Mouse (Mus musculus) bone marrow macrophage, adult 2 months (primary cell): Measurements from ENCODE around the gene Chd1l. TPM values are rescaled to one million over a fixed set of nuclear protein-coding genes. Genes with fewer than 3 reads are reported as not detected.

Experiments used
- H3K27ac ChIP-seq: 2 replicates; pipeline ENCODE4 v1.5.1; 2012; ENCODE audit warnings: low read depth, low read length; ENCODE audit not compliant: insufficient read depth
- H3K4me1 ChIP-seq: 2 replicates; pipeline ENCODE4 v1.6.1; 2012; ENCODE audit warnings: low read length; ENCODE audit not compliant: control insufficient read depth, insufficient read depth
- H3K4me3 ChIP-seq: 2 replicates; pipeline ENCODE4 v1.5.1; 2012; ENCODE audit warnings: mild to moderate bottlenecking, low read length, moderate library complexity; ENCODE audit not compliant: insufficient read depth
- CTCF ChIP-seq: IDR thresholded peaks from 2 replicates; pipeline ENCODE4 v1.5.1; 2012; ENCODE audit warnings: low read depth, mild to moderate bottlenecking, low read length, moderate library complexity
- POLR2A ChIP-seq: IDR thresholded peaks from 2 replicates; pipeline ENCODE4 v1.6.1; 2012; ENCODE audit warnings: mild to moderate bottlenecking, low read depth, low read length, borderline replicate concordance
- polyA plus RNA-seq: library from polyadenylated mRNA; stranded (reverse); fragments of >200 nt; gene quantifications from 2 replicates; pipeline ENCODE4 v1.2.4, GENCODE M21; 2012; ENCODE audit not compliant: missing spikeins, insufficient read depth, insufficient read length

Gene Chd1l
- polyA plus RNA-seq: 9.7 and 10.6 TPM in 2 replicates

DNA sequence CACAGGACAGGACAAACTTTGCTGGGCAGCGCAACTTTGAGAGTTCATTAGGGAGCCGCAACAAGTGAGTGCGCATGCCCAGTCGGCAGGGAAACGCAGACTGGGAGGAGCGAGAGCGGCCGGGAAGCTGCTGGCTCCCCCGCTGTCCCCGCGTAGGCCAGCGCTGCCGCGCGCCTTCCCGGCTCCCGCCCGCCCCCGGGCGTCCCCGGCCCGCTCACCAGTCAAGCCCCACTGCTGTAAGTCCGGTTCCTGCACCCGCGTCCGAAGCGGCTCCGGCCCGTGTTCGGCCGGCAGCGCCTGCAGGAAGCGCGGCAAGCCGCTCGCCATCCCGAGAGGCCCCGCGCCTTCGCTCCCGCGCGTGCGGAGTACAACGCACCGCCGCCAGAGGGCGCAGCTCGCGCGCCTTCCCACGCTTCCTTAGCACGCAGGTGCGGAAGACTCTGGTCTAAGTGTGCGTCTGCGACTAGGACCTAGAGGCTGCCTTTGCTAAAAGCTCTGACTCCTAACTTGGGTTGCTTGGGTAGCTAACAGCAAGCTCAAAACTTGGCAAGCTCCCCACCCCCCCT is at the start of gene Chd1l:
TSS of gene Chd1l (minus strand) at position 359 of the 566 bp plus-strand sequence.
- peak; percentile 46 for TF ChIP-seq CTCF
- TF ChIP-seq POLR2A: no peak
- H3K4me1 ChIP-seq: peaks cover 3% of the 10 kb centered on the region

DNA sequence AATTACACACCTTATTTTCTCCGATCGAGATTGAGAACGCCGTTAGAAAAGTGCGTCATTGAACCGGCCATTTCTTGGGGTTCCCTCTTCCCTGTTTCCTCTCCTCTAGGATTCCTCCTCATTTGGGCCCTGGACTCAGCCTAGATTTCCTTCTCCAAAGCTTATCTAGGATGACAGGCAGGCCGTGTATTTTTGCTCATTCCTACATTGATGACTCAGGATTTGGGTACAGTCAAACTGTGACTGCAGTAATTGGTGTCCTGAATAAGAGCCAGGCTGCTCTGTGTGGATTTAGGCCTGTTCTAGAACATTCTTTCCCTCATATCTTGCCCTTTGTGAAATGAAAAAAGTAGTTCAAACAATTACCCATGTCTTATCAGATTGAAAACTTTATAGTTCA is 49.7 kb upstream of the Chd1l start:
- peaks cover 22% of the 10 kb centered on the region for H3K4me1 ChIP-seq
- TF ChIP-seq CTCF (no peak), POLR2A (no peak)
- H3K4me3 ChIP-seq: no peak overlapping the region
- peak overlapping the region; percentile 6; the same call in 1 of the 2 replicates for H3K27ac ChIP-seq

More for the DNA sequence above, at the start of gene Chd1l:
- Histone ChIP-seq H3K27ac (peak within 1 kb of the TSS; percentile 39), H3K4me3 (peak within 1 kb of the TSS; percentile 65)

DNA sequence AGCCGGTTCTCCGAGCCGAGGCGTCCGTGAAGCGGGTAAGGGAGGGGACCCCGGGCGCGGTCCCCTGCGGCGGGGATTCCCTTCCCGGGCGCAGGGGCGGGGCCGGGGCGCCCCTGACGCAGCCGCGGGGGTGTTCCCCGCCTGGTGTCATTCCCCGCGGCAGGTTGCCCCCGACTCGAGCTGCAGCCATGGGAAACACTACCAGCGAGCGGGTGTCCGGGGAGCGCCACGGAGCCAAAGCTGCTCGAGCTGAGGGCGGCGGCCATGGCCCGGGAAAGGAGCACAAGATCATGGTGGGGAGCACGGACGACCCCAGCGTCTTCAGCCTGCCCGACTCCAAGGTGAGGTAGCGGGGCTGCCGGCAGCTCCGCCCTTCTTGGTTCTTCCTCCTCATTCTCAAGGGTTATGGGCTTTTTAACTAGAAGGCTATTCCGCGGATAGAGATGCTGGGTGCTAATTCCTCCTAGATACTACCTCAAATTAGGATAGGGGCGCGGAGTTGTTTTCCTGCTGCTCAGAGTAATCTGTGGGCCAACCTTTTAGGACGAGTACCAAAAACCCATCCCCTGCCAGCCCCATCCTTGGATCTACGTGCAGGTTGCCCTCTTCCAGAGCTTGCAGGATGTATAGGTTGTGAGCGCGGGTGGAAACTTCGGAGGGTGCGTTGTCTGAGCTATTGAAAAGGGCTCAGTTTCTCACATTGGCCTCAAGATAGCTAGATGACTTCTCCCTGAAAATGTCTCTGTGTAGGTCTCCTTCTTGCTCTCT is 48.6 kb upstream of the Chd1l start:
- 0 out of 2 replicates have a peak overlapping the region, but pooled peaks have one; percentile 7 for H3K27ac ChIP-seq
- TF ChIP-seq CTCF (no peak), POLR2A (no peak)
- H3K4me3 ChIP-seq: peak overlapping the region; percentile 100
- peaks cover 21% of the 10 kb centered on the region for H3K4me1 ChIP-seq

DNA sequence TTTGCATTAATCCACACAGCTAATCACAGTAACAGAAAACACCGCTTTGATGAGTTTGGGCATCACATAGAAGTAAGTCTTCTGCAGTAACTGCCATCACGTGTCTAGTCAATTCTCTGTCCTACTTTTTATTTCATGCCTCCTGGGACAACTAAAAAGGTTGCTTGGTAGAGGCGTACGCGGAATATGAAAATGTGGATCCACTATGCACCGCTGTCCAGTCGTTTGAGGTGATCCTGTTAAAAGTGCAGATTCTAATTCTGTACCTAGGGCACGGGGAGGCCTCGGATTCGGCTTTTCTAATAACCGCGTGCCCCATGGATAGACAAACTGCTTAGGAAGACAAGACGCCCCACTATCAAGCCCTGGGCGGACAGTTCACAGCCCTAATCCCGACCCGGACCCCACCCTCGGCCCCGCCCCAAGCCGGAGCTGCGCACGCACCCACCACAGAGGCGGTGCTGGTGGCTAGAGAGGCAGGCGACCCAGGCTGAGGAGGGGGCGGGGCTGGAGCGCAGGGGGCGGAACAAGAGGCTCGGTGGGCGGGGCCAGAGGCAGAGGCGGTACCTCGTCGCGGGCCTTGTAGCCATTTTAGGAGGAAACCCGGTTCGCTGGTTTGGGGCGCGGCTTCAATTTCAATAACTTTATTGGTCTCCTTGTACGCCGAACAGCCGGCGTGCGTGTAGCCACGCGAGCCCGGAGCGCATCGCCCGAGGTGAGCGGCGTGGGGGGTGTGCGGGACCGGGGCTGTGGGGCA is 47.8 kb upstream of the Chd1l start, which contains the start of gene Prkab2:
TSS of gene Prkab2 (plus strand) at position 539 of the 757 bp plus-strand sequence.
- Histone ChIP-seq H3K4me1 (peaks cover 21% of the 10 kb centered on the region), H3K4me3 (peak within 1 kb of the TSS; percentile 100), H3K27ac (peak within 1 kb of the TSS; percentile 43)
- TF ChIP-seq POLR2A: peak; percentile 83; the same call in 1 of the 2 replicates
- TF ChIP-seq CTCF: no peak

DNA sequence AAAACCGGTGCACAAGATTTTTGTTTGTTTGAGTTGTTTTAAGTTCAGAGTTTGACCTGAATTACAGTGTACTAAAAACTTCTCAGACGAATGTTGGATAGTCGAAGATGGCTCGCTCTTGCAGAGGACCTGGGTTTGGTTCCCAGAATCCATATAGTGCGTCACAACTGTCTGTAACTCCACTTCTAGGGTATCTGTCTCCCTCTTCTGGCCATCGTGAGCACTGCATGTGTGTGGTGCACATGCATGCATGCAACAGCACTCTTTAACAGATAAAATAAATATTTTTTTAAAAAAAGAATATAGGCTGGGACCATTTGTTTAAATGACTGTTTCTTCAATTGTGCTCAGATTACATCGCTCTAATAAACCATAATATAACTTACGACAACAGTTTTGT is 44.9 kb upstream of the Chd1l start:
- peaks cover 9% of the 10 kb centered on the region for H3K4me1 ChIP-seq
- no peak overlapping the region for H3K4me3 ChIP-seq
- TF ChIP-seq POLR2A (no peak), CTCF (peak; percentile 26; the same call in 1 of the 2 replicates)
- no peak overlapping the region for H3K27ac ChIP-seq

DNA sequence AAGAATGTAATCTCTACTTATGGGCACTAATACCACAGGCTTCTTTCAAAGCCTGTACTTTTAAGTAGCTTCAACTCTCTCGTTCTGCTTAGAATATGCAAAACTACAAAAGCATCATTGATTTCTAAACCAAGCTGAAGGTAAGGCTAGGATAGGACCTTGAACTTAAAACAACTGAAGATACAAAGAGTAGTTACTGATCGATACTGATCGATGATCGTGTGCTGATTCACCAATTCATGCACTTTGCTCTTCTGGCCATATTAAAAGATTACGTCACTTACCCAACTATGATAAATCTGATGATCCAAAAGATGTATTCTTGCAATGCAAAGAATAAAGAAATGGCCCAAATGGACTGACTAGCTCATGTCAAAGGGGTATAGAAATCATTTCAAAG is 43.8 kb upstream of the Chd1l start:
- TF ChIP-seq CTCF (no peak), POLR2A (no peak)
- Histone ChIP-seq H3K4me1 (no peaks in the 10 kb centered on the region; the same call in 1 of the 2 replicates), H3K4me3 (no peak overlapping the region), H3K27ac (no peak overlapping the region)

DNA sequence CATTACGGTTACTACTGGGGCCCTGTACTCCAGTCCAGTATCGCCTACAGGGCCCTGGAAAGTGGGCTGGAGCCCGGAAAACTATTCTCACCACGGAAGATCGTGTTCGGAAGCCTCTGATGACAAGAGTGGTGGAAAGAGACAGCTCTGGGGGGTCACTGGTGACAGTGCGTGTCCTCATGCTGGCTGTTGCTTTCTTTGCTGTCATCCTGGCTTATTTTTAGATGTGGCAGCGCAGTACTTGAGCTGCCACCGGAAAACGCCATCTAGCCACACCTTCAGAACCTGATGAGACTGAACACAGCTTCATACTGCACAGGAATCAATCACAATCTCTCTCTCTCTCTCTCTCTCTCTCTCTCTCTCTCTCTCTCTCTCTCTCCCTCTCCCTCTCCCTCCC is 41.6 kb upstream of the Chd1l start:
- TF ChIP-seq POLR2A (no peak), CTCF (no peak)
- Histone ChIP-seq H3K4me1 (no peaks in the 10 kb centered on the region), H3K27ac (no peak overlapping the region), H3K4me3 (no peak overlapping the region)

DNA sequence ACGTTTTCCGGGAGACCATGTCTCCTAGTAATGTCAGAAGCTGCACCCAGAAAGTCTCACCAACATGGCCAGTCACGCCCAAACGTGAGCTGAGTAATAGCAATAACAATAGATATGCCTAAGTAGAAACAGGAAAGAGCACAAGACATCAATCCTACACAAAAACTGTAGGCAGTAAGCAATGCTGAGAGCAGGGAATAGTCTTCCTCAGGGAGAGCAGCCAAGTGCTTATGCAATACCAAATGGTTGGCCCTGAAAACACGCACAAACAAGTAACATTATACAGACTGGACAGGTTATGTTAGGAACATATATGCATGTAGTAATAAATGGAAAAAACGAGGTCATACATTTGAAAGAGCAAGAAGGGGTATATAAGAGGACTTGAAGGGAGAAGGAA is 39.5 kb upstream of the Chd1l start:
- TF ChIP-seq CTCF (no peak), POLR2A (no peak)
- Histone ChIP-seq H3K4me1 (no peaks in the 10 kb centered on the region), H3K27ac (no peak overlapping the region), H3K4me3 (no peak overlapping the region)

DNA sequence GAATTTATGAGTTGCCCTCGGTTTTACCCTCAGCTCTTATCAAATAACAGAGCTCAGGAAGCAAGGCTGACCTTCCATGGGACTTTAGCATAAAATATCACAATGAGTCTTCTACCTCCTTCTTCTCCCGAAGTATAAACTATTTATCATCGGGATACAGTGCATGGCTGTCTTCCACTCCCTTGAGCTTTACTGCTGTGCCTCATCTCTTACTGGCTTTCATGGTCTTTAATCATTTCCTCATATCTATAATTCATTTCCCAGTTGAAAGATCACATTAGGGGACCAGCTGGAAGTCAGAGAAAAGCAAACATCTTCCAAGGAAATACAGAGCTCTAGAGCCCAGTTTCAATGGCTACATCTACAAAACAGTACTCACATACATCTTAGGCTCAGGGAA is 39.0 kb upstream of the Chd1l start:
- no peak overlapping the region for H3K27ac ChIP-seq
- TF ChIP-seq POLR2A (no peak), CTCF (no peak)
- no peak overlapping the region for H3K4me3 ChIP-seq
- H3K4me1 ChIP-seq: no peaks in the 10 kb centered on the region

DNA sequence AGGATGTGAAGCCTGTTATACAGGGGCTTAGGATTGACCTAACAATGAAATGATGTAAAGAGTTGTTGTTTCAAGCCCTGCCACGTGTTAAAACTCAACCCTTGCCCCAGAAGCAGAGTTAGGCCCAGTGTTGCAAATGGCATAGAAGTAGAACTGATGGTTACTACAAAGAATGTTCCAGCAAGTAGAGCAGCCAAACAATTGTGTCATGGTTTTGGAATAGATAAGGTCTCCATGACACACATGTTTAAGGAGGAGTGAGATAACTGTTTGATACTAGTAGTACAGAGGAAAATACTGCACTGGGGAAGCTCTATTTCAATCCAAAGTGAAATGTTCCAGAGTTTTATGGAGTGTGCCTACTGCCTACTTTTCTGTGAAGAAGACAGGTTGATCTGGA is 38.5 kb upstream of the Chd1l start:
- no peak overlapping the region for H3K4me3 ChIP-seq
- no peak overlapping the region for H3K27ac ChIP-seq
- no peaks in the 10 kb centered on the region for H3K4me1 ChIP-seq
- TF ChIP-seq POLR2A: no peak
- TF ChIP-seq CTCF: no peak
